Mouse (Mus musculus) heart, adult 2 months (tissue): ENCODE results near the gene Heg1. TPM values are rescaled to one million over a fixed set of nuclear protein-coding genes. Genes with fewer than 3 reads are reported as not detected.

Experiments used
- DNase-seq, 2 experiments: peaks; one replicate each; pipeline ENCODE4 v3.0.0; 2021
- H3K27ac ChIP-seq: fragments of 200-600 bp; 2 replicates; pipeline ENCODE4 v1.8.1; 2022
- H3K27me3 ChIP-seq: fragments of 200-500 bp; 2 replicates; pipeline ENCODE4 v1.6.1; 2012; ENCODE audit warnings: mild to moderate bottlenecking, low read length, inconsistent platforms, mixed read lengths; ENCODE audit not compliant: control insufficient read depth, insufficient read depth
- H3K36me3 ChIP-seq: fragments of 200-500 bp; 2 replicates; pipeline ENCODE4 v1.6.1; 2012; ENCODE audit warnings: low read length, inconsistent platforms; ENCODE audit not compliant: control insufficient read depth, insufficient read depth
- H3K4me1 ChIP-seq: fragments of 200-500 bp; 2 replicates; pipeline ENCODE4 v1.6.1; 2011; ENCODE audit warnings: low read length; ENCODE audit not compliant: control insufficient read depth, insufficient read depth
- H3K4me3 ChIP-seq: fragments of 200-600 bp; 2 replicates; pipeline ENCODE4 v1.8.1; 2022
- H3K79me2 ChIP-seq: fragments of 200-500 bp; replicated peaks from 2 replicates; pipeline ENCODE4 v1.6.1; 2012; ENCODE audit warnings: mild to moderate bottlenecking, inconsistent platforms, low read length, moderate library complexity, mixed read lengths; ENCODE audit not compliant: control insufficient read depth, insufficient read depth
- H3K9ac ChIP-seq: fragments of 200-500 bp; 2 replicates; pipeline ENCODE4 v1.6.1; 2012; ENCODE audit warnings: low read depth, mild to moderate bottlenecking, control low read depth, inconsistent platforms, low read length, mixed read lengths
- CTCF ChIP-seq: fragments of 200-600 bp; IDR thresholded peaks from 2 replicates; pipeline ENCODE4 v1.8.1; 2022; ENCODE audit warnings: antibody characterized with exemption, mild to moderate bottlenecking, moderate library complexity
- EP300 ChIP-seq: fragments of 200-500 bp; IDR thresholded peaks from 2 replicates; pipeline ENCODE4 v1.6.1; 2011; ENCODE audit warnings: low read depth, low read length, control low read depth; ENCODE audit not compliant: insufficient read depth
- POLR2A ChIP-seq: fragments of 200-500 bp; IDR thresholded peaks from 2 replicates; pipeline ENCODE4 v1.6.1; 2011; ENCODE audit warnings: mild to moderate bottlenecking, low read depth, low read length, control low read depth; ENCODE audit not compliant: insufficient read depth
- WGBS: fragments of 180-500 bp; shearing (Covaris S2); methylation state at CpG from one replicate; pipeline ENCODE4 v1.1.7; 2018; 5-methylcytosine and 5-hydroxymethylcytosine counted together
- intact Hi-C: fragments of 180-260 bp; cut with DNase I; formaldehyde crosslinking; loops from one replicate; pipeline ENCODE4 v1.15.1; 2025
- polyA plus RNA-seq: library from polyadenylated mRNA; depleted of rRNA; stranded (reverse); fragments of >200 nt; gene quantifications from 2 replicates; pipeline ENCODE4 v1.2.3, GENCODE M21; 2012; rRNA removed
- total RNA-seq, 2 experiments: library from RNA; stranded (reverse); gene quantifications; 2 replicates each; pipeline ENCODE4 v1.2.3; 2021

Heg1 gene
- total and polyA plus RNA-seq, 3 experiments = 60.6 to 148 (median 126) TPM

DNA sequence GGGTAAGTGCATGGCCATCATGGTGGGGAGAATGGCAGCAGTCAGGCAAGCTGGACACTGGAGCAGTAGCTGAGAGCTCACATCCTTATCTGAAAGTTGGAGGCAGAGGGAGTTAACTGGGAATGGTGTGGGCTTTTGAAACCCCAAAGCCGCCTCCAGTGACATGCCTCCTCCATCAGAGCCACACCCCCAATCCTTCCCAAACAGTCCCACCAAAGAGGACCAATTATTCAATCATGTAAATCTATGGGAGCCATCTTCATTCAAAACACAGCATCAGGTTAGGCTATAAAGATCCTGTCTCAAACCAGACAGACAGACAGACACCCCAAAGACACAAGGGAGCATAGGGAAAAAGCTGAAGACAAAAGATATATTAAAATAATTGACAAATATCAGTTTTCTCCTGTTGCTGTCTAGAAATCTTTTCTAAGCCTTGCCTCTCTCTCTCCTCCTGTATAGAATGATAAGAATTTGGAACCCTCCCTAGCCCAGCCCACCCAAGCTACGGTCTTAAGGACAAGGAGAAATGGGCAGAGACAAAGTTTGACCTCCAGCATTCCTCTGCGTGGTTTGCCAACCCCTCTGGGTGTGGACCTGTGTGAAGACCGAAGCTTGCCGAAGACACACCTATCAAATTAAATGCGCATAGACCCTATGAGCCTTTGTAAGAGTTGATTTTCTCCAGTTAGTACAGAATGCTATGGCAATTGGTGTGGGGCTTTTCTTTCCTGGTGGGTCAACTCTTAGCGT, 134.4 kb downstream of the Heg1 start:
- no peaks in the 10 kb centered on the region for H3K79me2 ChIP-seq
- H3K4me3 ChIP-seq = no peak overlapping the region
- no peaks in the 10 kb centered on the region for H3K36me3 ChIP-seq
- DNase-seq = no peak
- H3K9ac ChIP-seq = no peak overlapping the region
- TF ChIP-seq POLR2A = no peak
- no peak for TF ChIP-seq EP300
- H3K27ac ChIP-seq = no peak overlapping the region
- intact Hi-C loops = no loop called here
- 85% methylated on average over 7 of the region's 7 CpGs for WGBS
- H3K4me1 ChIP-seq = no peaks in the 10 kb centered on the region
- H3K27me3 ChIP-seq = no peaks in the 10 kb centered on the region

DNA sequence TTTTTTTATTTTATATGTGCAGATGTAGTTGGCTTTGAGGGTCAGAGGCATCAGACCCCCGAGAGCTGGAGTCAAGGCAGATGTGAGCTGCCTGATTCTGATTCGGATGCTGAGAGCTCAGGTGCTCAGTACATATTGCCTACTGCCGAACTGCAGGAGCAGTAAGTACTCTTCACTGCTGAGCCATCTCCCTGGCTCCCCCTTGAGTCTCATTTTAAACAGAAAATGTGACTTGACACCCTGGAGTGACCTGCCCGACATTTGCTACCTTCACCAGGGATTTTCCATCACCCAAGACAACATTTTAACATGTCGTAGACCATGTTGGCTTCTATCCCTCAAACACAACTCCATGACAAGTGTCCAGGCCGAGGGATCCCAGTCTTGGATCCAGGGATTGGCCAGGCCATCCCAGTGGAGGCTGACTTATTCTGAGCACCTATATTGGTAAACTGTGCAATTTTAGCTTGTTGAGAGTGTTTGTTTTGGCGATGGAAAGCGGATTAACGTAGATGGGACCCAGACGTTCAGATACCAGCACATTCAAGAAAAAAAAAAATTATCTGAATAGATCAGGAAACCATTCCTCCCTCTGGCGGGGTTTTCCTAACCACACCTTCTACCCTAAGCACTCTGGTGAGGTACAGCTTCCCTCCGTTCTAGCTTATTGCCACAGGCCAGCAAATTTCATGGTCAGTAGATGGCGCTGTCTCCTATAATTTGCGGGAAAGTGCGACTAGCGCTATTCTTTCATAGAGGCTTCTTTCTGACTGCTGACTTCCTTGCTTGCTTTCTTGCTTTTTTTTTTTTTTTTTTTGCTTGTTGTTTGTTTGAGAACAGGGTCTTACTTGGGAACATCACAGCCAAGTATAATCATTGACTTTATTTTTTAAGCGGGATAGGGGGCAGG, 136.4 kb downstream of the Heg1 start:
- H3K36me3 ChIP-seq = no peaks in the 10 kb centered on the region
- WGBS = 21% methylated on average over 17 of the region's 17 CpGs
- no peaks in the 10 kb centered on the region for H3K27me3 ChIP-seq
- DNase-seq = peak; percentile 81 to 88
- H3K4me3 ChIP-seq = no peak overlapping the region
- no peak overlapping the region for H3K9ac ChIP-seq
- intact Hi-C loops = loop anchor here (1.0 kb wide), 2 partner anchors 131 to 168 kb away; no protein-coding TSS in a partner anchor
- no peak overlapping the region for H3K27ac ChIP-seq
- TF ChIP-seq EP300 = peak; percentile 82
- no peak for TF ChIP-seq POLR2A
- peak; percentile 88 for TF ChIP-seq CTCF
- H3K79me2 ChIP-seq = no peaks in the 10 kb centered on the region
- H3K4me1 ChIP-seq = no peaks in the 10 kb centered on the region

Other genes with a start within 250 kb of the Heg1 start
- under 1 TPM; 0.31 to 0.45 TPM for gene Slc12a8, start 167.0 kb upstream of the Heg1 start, total RNA-seq
- gene Slc12a8, start 167.0 kb upstream of the Heg1 start, polyA plus RNA-seq = 0.66 and 1.2 TPM in 2 replicates
- not detected for gene Muc13, start 109.7 kb downstream of the Heg1 start, total RNA-seq
- 0.15 and 0.33 TPM in 2 replicates for gene Muc13, start 109.7 kb downstream of the Heg1 start, polyA plus RNA-seq
- 10 to 100 TPM; 83.2 to 95.3 TPM for gene Itgb5, start 145.3 kb downstream of the Heg1 start, total RNA-seq
- gene Itgb5, start 145.3 kb downstream of the Heg1 start, polyA plus RNA-seq = 95.7 and 123 TPM in 2 replicates